Mouse (Mus musculus) adipocyte (in vitro differentiated cells): ENCODE data around the gene Gm9918.
"Not testable (repeated sequence)": the region's sequence is repeated elsewhere in the genome, so short reads cannot be mapped to it uniquely, and the experiment has no call there.

Experiments used
- DNase-seq: peaks from one replicate; pipeline ENCODE4 v3.0.0-alpha.2; 2016; ENCODE audit warnings: low spot score

Gm9918 gene

GRCm38 (mm10) chr15:102270274-102270960 is at the start of gene Gm9918:
Gene Gm9918, plus strand, starts transcription at chr15:102270563.
- no peak for DNase-seq

- no peak for DNase-seq
Observed at GRCm38 (mm10) chr15:102222386-102222785, 48.0 kb upstream of the Gm9918 start.

DNA sequence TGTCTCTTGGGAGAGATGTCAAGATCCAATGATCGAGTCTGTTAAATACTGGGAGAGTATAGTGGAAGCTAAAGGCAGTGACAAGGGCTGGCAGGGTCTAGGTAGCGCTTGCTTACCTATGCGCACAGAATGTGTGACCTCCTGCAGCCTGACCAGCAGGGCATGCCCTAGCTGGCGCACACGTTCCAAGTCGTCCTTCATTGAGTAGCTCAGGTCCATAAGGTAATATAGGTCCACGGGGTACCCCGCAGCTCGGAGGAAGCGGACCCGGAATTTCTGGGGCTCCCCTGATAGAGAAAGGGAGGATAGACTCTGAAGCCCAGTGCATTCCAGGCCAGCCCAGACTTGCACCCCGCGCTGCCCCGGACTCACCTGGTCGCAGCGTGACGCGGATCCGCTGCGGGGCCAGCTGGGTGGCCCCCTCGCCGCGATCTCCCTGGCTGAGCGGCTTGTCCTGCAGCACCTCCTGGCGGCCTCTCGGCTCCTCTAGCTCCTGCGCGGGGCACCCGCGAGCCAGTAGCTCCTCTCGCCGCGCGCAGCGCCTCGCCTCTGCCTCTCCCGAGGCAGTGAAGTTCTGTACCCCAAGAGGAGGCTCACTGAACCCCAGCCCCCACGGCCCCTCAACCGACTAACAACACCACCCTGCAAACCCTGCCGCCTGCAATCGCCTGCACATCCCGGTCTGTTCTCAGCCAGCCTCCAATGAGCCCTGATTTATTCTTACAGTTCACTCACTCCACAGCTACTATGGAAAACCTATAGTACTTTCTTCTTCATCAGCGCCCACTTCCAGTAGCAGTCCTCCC is 46.0 kb upstream of the Gm9918 start:
- peak; percentile 66 for DNase-seq

DNA sequence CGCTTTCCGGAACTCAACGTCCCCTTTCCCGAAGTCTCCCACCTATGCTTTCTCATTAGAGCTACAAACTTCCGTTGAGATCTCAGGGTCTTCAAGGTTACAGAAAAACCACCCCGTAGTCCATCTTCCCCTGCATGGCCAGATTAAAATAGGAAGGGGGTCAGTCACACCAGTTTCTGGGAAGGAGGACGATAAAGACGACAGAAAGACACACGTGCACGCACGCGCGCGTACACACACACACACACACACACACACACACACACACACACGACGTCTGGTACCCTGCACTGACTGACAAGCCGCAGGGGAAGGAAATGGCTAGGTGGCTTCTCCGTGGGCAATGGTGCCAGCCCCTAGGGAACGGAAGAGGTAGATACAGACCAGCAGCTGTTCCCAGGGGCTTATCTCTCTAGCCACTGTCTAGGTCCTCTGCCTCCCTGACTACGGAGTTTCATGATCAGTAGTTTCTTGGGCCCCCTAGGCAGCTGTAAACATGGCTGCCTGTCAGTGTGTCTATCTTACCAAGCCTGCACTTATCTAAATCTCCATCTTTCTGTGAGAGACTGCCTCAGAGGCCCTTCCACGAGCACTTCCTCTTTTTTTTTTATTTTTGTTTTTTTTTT is 45.3 kb upstream of the Gm9918 start:
- no peak for DNase-seq

- DNase-seq, result not testable (repeated sequence)
Observed at GRCm38 (mm10) chr15:102225619-102226018, 44.7 kb upstream of the Gm9918 start.

DNA sequence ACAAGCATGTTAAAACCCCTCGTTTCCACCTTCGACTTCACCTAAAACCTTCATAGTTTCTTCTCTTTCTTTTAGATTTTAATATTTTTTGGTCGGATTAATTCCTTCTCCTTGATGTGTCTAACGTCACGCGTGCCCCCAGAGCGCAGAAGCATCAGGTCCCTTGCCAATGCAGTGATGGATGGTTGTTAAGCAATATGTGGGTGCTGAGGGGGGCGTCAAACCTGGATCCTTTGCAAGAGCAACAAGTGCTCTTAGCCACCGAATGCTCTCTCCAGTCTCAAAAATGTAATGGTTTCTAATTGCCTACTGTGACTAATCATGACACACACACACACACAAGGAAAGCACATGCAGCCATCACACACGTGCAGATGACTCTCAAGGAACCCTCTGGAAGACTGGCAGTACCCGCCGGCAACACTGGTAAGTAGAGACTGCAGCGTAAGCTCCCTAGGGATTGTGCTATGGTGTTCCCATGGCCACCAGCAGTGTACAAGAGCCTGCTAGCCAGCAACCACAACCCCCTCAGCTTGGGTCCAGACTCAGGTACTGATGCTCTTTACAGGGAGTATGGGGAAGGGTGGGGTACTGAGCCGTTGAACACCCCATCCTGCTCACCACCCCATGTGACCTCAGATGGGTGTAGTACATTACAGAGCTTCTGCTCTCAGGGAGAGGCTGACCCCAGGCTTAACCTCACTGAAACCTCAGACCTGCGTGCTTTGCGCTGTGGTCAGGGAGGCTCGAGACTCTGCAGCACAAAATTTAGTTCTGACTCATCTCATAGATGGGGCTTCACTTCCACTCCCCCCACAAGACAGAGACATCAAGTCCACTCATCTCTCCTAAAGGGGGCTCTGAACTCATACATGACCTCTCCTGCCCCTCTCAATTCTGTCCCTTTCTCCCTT is 39.7 kb upstream of the Gm9918 start:
- no peak for DNase-seq

DNA sequence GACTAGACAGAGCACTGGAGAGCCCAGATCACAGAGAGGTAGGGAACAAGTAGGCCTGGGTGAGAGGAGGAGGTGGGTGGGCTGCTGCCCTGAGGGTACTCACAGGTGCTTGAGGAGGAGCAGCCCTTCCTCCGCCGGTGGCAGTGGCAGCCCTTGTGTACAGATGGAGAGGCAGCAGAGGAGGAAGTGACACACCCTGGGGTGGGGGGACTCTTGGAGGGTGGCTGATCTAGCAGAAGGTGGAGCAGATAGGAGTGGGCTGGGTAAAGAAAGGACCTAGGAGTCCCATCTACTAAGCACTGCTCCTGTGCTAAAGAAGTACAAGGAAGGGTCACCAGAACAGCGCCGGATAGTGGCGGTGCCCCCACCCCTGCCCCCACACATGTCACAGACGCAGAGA is 38.6 kb upstream of the Gm9918 start, which contains the start of gene Itgb7:
Gene Itgb7, minus strand, starts transcription at position 197 of the 400 bp plus-strand sequence.
- no peak for DNase-seq

- DNase-seq, result no peak
Observed at GRCm38 (mm10) chr15:102232764-102233163, 37.6 kb upstream of the Gm9918 start.

- DNase-seq, result no peak
Observed at GRCm38 (mm10) chr15:102233896-102234295, 36.5 kb upstream of the Gm9918 start.

DNA sequence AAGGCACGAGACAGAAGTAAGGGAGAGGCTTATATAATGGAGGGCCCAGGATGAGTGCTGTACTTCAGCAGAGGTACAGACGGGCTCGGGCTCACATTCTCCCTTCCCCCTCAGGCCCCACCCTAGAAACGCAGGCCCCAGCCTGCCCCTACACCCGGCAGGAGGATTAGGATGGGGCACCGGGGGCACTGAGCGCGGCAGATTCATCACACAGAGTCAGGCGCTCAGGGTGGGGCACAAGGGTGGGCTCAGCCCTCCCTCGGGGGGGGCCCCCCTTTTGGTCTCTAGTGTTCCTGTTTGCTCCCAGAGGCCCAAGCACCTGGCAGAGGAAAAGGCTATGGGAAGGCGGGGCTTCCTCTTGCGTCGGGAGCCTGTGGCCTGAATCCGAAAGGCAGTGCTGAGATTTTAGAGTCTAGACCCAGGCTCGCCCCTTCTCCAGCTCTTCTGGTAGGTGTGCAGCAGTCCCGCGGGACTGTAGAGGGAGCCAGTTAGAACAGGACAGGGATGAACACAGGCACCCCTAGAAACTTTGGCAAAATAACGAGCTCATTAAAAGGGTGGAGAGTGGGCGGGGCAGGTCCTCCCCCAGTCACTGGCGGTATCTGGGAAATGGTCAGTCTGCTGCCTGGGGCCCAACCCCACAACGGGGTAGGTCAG is 34.9 kb upstream of the Gm9918 start:
- no peak for DNase-seq

DNA sequence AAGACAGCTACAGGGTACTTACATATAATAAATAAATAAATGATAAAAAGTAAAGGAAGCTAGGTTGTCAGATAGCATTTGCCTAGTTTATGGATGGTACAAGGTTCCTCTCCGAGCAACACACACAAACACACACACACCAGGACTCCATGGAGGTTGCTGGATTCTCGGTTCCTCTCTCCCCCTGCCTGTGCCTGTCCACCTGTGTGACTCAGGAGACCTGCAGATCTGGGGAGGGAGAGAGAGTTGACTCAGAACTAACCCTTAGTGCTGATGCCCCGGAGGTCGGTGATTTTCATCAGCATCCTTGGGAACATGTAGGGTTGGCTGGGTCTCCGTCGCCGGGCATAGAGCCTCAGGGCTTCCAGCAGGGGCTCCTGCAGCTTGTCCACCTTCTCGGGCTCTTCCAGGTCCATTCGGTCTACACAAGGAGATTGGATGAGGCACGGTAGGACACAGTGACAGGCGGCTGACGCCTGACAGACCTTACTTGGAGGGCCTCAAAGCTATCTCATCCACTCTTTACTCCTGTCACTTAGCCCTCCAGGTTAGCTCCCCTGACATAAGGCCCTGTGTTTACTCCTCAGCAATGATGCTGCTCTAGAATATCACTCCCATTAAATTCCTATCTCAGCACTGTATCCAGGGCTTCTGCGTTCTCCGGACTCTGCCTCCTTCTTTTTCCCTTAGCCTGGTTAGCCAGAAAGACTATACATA is 31.7 kb upstream of the Gm9918 start:
- no peak for DNase-seq

- DNase-seq, result peak; percentile 68
Observed at GRCm38 (mm10) chr15:102239260-102239590, 31.1 kb upstream of the Gm9918 start.

GRCm38 (mm10) chr15:102239851-102240250 is 30.5 kb upstream of the Gm9918 start:
- no peak for DNase-seq

DNA sequence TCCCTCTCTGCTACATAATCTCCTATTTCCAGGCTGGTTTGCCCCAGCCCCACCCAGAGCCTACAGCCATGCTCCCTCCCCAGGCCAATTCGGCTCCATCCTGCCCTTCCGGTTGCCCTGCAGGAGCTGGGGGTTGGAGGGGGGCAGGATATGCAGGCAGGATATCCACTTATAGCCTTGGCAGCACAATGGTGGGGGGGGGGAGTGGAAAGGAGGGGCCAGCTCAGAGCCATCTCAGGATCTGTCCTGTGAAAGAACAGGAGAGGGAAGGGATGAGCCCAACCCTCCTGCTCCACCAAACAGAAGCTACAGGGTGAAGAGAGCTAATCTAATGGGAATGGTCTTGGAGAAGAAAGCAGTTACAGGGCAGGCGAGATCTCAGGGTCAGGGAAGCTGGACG is 29.8 kb upstream of the Gm9918 start:
- DNase-seq, result no peak

DNA sequence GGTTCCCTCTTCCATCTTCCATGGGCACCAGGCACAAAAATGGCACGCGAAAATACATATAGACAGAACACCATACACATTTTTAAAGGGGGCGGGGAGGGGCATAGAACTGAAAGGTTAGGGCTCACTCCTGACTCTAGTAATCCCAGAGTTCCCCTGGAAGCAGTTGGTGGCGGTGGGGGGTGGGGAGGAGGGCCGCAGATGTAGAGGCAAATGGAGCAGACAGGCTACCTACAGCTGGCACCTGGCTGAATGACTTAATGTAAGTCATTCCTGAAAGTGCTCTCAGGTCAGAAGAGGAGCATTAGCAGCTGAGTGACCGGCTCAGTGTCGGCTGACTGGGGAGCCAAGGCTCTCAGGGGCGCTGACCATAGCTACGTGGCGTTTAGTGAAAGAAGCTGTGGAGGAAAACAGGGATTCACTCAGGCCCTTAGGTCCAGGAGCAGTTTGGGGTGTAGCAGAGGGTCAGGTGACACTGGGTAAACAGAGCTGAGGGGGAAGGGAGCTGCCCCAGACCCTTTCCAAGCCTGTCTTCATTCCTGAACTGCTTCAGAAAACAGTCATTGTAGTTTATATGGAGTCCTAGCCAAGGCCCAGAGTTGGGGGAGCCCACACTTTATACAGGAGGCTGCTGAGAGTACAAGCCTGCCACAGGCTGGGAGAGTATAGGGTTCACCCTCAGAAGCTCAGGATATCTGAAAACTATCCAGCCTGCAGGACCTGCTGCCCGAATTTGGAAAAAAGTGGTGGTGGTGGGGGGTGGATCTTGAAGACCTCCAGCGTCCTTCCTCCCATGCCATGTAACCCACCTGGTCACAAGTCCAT is 27.7 kb upstream of the Gm9918 start:
- no peak for DNase-seq

- DNase-seq, result peak; percentile 84
Observed at GRCm38 (mm10) chr15:102243229-102244190, 26.9 kb upstream of the Gm9918 start.

- DNase-seq, result peak; percentile 68
Observed at GRCm38 (mm10) chr15:102244306-102245191, 25.8 kb upstream of the Gm9918 start.

- DNase-seq, result peak; percentile 66
Observed at GRCm38 (mm10) chr15:102245461-102245881, 24.9 kb upstream of the Gm9918 start.
